Mouse (Mus musculus): ENCODE data around the gene Gm12184.

- no peak for TF ChIP-seq TAL1 (IDR thresholded peaks at IDR 0.05; ENCODE audit: low read length)
- TF ChIP-seq GATA1 (IDR thresholded peaks at IDR 0.05; ENCODE audit: low read length), result no peak
Observed at GRCm38 (mm10) chr11:48816281-48816781, 10.1 kb downstream of the Gm12184 start.
